Mouse (Mus musculus) brain, embryonic 14.5 days (tissue): Measurements from ENCODE around the gene Ovgp1.

Experiments used
- CTCF ChIP-seq: fragments of 200-500 bp; IDR thresholded peaks from 2 replicates; pipeline ENCODE4 v1.5.1; 2012; ENCODE audit warnings: inconsistent platforms, mild to moderate bottlenecking, moderate library complexity, borderline replicate concordance; ENCODE audit not compliant: insufficient read depth, insufficient read length; ENCODE audit errors: extremely low read depth
- POLR2A ChIP-seq: fragments of 200-500 bp; IDR thresholded peaks from 2 replicates; pipeline ENCODE4 v1.6.1; 2012; ENCODE audit warnings: mild to moderate bottlenecking, inconsistent platforms, borderline replicate concordance; ENCODE audit not compliant: poor library complexity, insufficient read depth, insufficient read length, severe bottlenecking; ENCODE audit errors: extremely low read depth

DNA sequence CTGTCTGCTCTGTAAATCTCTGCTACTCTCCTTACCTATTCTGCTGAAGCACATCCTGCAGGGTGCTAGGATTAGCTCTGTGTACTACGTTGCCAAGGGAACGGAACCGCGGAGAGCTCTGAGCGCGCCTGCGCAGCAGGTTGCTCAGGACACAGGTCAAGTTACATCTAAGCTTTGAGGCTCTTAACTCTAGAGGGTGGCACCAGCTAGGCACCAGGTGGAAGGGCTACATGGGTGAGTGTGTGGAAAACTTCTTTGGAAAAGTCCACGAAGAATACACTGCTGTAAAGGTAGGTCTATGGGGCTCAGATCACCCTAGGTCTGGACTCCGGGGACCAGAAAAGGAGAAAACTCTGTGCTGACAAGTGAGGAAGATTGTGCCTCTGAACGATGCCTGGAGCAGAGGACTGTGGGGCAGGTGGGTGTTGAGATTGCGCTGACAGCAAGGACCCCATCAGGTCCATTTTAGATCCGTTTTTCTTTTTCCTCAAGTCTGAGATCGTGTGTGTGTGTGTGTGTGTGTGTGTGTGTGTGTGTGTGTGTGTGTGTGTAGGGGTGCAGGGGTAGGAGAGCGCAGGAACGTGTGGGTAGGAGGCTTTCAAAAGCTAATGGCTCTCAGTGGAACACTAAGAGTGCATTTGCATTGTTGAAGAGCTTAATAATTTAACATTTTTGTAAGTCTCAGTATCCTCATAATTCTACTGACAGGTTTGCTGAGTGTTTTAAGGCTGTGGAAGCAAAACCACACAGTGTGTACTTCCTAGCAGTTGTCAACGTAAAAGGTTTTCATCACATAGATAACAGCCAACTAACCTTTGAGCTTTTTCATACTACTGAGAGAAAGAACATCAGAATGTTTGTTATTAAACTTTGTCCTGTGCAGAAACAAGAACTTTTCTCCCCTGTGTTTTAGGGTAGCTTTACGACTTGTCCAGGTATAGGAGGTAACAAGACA is 28.2 kb downstream of the Ovgp1 start:
- TF ChIP-seq POLR2A (no peak), CTCF (no peak)
